Mouse (Mus musculus) kidney, adult 2 months (tissue): ENCODE data around the gene Pitpnm1.

Experiments used
- CTCF ChIP-seq: fragments of 200-500 bp; conservative IDR thresholded peaks from 2 replicates; pipeline ENCODE4 v1.5.1; 2011; ENCODE audit warnings: low read depth, mild to moderate bottlenecking, control low read depth, low read length, moderate library complexity, mixed read lengths; ENCODE audit not compliant: insufficient read depth, insufficient read length
- POLR2A ChIP-seq: fragments of 200-500 bp; IDR thresholded peaks from one replicate; pipeline ENCODE4 v1.6.1; 2011; ENCODE audit warnings: low read depth, low read length, control low read depth

DNA sequence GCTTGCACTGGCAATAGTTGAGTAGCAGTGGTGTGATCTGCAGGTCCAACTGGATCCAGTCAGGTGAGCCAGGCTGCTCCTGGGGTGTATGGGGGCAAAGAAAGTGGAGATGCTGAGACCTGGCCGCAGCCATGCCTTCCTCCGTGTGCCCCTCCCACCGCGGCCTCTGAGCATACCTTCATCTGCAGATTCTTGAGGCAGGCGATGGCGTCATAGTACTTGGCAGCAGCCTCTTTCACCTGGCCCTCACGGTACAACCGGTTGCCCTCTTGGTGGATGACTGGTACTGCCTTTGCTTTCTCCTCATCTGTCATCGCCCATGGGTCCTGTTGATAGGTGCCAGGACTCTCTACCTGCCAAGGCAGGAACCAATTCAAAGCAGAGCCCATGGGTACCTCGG is 15.3 kb downstream of the Pitpnm1 start:
- TF ChIP-seq POLR2A (no peak), CTCF (no peak)
